Mouse (Mus musculus): ENCODE measurements around the gene Prune2. TPM values are rescaled to one million over a fixed set of nuclear protein-coding genes. Genes with fewer than 3 reads are reported as not detected.

Gene Prune2
- polyA plus RNA-seq, 1 experiment from 2014 or later, result 7.7 TPM

DNA sequence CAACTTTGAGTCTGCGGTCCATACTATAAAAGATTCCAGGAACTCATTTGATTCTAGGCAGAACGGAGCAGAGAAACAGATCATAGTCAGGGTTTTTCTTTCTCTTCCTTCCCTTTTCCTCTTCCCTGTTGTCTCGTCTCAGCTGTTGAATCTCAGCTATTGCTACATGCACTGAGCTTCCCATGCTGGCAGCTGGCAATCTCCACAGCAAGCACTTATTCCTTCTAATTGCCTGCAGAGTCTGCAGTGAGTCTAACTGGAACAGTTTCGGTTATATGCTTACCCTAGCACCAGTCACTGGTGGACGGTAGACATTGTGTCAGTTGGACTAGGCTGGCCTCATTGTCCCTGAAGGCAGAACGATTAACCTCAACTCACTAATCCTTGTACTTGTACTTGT is 188.3 kb downstream of the Prune2 start:
- no peak overlapping the region for H3K4me2 ChIP-seq (ENCODE audit: low read length)
- H3K4me1 ChIP-seq (ENCODE audit: control insufficient read depth, insufficient read depth, low read length), result no peaks in the 10 kb centered on the region
- no peaks in the 10 kb centered on the region for H3K36me3 ChIP-seq (ENCODE audit: control insufficient read depth, insufficient read depth, low read length)
- DNase-seq, result no peak
- H3K4me3 ChIP-seq (replicated peaks; ENCODE audit: low read depth, low read length), result no peak overlapping the region
- H3K27me3 ChIP-seq (ENCODE audit: control insufficient read depth, insufficient read depth, low read length), result no peaks in the 10 kb centered on the region
- H3K9ac ChIP-seq (replicated peaks; ENCODE audit: low read length), result no peak overlapping the region
- no peaks in the 10 kb centered on the region for H3K9me3 ChIP-seq (ENCODE audit: control insufficient read depth, low read length)
- no peak for ATAC-seq (ENCODE audit: low FRiP score, low TSS enrichment)
- no peak overlapping the region for H3K27ac ChIP-seq (replicated peaks; ENCODE audit: low read depth, low read length)
- WGBS, result 89% methylated on average over 6 of the region's 6 CpGs

DNA sequence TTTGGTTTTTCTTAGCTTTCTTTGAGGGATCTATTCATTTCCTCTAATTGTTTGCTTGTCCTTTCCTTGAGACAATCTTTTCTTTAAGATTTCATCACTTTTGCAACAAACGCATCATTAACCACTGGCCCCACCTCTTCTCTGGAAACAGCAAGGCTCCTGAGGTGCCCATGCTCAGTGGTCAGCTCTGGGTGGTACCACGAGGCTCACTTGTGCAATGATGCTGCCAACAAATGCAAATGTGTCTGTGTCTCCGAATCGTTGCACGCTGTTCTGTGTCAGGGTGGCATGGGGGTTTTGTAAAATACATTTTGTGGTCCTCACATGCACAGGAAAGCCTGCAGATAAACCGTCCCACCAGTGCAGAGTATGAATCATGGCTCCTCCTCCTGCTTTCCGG is 194.1 kb downstream of the Prune2 start:
- Histone ChIP-seq H3K27ac (replicated peaks; ENCODE audit: low read depth, low read length) (no peak overlapping the region), H3K4me3 (replicated peaks; ENCODE audit: low read depth, low read length) (no peak overlapping the region), H3K9me3 (ENCODE audit: control insufficient read depth, low read length) (no peaks in the 10 kb centered on the region), H3K27me3 (ENCODE audit: control insufficient read depth, insufficient read depth, low read length) (no peaks in the 10 kb centered on the region), H3K4me1 (ENCODE audit: control insufficient read depth, insufficient read depth, low read length) (no peaks in the 10 kb centered on the region), H3K4me2 (ENCODE audit: low read length) (no peak overlapping the region), H3K9ac (replicated peaks; ENCODE audit: low read length) (no peak overlapping the region), H3K36me3 (ENCODE audit: control insufficient read depth, insufficient read depth, low read length) (no peaks in the 10 kb centered on the region)
- WGBS, result 90% methylated on average over 7 of the region's 7 CpGs
- no peak for ATAC-seq (ENCODE audit: low FRiP score, low TSS enrichment)
- DNase-seq, result no peak

DNA sequence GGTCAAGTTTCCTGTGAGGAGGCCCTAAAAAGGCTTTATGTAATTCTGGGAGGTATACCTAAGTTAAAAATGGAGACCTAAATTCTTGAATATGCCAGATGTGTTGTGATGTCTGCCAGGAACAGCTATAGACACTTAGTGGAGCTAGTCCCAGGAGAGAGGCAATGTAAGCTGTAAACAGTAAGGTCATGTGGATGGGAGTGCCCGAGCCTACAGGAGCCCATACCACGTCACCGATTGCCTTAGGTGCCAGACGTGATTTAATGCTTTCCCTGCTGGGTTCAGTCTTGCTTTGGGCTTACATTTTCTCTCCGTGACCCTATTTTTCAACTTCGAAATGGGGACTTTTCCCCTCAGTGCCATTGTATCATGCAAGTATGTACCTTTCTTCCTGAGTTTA is 195.9 kb downstream of the Prune2 start:
- no peak overlapping the region for H3K4me3 ChIP-seq (replicated peaks; ENCODE audit: low read depth, low read length)
- H3K27me3 ChIP-seq (ENCODE audit: control insufficient read depth, insufficient read depth, low read length), result no peaks in the 10 kb centered on the region
- no peak overlapping the region for H3K4me2 ChIP-seq (ENCODE audit: low read length)
- no peak for ATAC-seq (ENCODE audit: low FRiP score, low TSS enrichment)
- H3K27ac ChIP-seq (replicated peaks; ENCODE audit: low read depth, low read length), result no peak overlapping the region
- H3K36me3 ChIP-seq (ENCODE audit: control insufficient read depth, insufficient read depth, low read length), result no peaks in the 10 kb centered on the region
- no peaks in the 10 kb centered on the region for H3K4me1 ChIP-seq (ENCODE audit: control insufficient read depth, insufficient read depth, low read length)
- no peak overlapping the region for H3K9ac ChIP-seq (replicated peaks; ENCODE audit: low read length)
- DNase-seq, result no peak
- H3K9me3 ChIP-seq (ENCODE audit: control insufficient read depth, low read length), result no peaks in the 10 kb centered on the region
- WGBS, result 90% methylated on average over 6 of the region's 6 CpGs

DNA sequence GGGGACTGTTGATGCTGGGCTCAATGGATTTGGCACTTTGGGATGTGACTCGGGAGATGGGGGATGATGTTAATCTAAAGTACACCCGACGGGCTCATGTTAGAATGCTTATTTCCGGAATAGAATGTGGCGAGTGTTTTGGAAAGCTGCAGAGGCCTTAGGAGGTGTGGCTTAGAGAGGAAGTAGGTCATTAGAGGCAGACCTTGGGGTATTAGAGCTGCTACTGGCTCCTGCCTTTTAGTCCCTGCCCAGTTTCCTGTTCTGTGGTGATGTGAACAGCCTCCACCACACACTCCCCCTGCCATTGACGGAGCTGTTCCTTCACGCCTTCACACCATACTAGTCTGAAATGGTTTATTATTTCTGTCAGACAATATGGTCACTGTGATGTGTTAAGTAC is 196.5 kb downstream of the Prune2 start:
- no peak for DNase-seq
- no peak for ATAC-seq (ENCODE audit: low FRiP score, low TSS enrichment)
- no peaks in the 10 kb centered on the region for H3K4me1 ChIP-seq (ENCODE audit: control insufficient read depth, insufficient read depth, low read length)
- H3K9me3 ChIP-seq (ENCODE audit: control insufficient read depth, low read length), result no peaks in the 10 kb centered on the region
- H3K27me3 ChIP-seq (ENCODE audit: control insufficient read depth, insufficient read depth, low read length), result no peaks in the 10 kb centered on the region
- no peak overlapping the region for H3K9ac ChIP-seq (replicated peaks; ENCODE audit: low read length)
- 90% methylated on average over 7 of the region's 7 CpGs for WGBS
- H3K36me3 ChIP-seq (ENCODE audit: control insufficient read depth, insufficient read depth, low read length), result no peaks in the 10 kb centered on the region
- H3K4me2 ChIP-seq (ENCODE audit: low read length), result no peak overlapping the region
- no peak overlapping the region for H3K4me3 ChIP-seq (replicated peaks; ENCODE audit: low read depth, low read length)
- no peak overlapping the region for H3K27ac ChIP-seq (replicated peaks; ENCODE audit: low read depth, low read length)

DNA sequence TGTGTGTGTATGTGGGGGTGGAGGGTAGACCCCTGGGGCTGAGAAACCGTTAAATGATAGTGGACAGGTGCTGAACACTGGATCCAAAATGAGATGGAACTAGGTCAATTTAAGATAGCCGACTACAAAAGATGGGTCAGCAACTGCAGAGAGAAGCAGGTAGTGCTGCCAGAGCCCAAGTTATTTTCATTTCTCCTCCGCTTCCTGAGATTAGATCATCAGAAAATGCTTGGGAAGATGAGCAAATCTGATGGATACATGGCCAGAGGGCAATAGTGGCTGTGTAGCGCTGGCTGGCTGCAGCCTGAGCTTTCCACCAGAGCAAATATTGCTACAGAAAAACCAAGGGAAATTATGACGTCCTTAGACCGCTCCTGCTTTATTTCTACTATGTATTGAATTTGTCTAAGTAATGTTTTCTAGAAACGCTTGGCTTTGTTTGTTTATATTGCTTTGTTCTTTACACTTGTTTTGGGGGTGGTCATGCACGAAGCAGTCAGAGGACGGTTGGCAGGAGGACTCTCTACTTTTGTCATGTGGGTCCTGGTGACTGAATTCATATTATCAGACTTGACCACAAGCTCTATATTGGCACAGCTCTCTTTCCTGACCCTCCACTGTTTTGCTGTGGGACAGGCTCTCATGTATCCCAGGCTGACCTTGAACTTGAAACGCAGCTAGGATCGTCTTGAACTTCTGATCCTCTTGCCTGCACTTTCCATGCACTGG is 198.2 kb downstream of the Prune2 start:
- H3K36me3 ChIP-seq (ENCODE audit: control insufficient read depth, insufficient read depth, low read length), result no peaks in the 10 kb centered on the region

DNA sequence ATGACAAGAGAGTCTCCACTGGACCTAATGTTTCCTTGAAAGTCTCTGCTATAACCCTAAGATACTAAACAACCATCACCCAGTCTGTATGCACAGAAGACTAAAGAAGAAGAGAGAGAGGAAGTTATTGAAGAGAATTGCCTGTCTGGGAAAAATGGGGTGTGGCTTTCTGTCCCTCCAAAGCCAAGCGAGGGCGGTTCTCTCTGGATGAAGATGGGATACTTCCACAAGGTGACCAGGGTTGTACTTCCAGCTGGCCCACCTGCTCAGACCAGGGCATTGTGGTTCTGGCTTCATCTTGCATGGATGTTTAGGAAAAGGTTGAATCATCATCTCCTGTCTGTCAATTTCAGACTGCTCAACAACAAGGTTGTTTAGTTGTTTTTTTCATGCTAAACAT is 199.3 kb downstream of the Prune2 start:
- DNase-seq, result no peak
- Histone ChIP-seq H3K4me3 (replicated peaks; ENCODE audit: low read depth, low read length) (no peak overlapping the region), H3K27me3 (ENCODE audit: control insufficient read depth, insufficient read depth, low read length) (no peaks in the 10 kb centered on the region), H3K4me1 (ENCODE audit: control insufficient read depth, insufficient read depth, low read length) (no peaks in the 10 kb centered on the region), H3K9me3 (ENCODE audit: control insufficient read depth, low read length) (no peaks in the 10 kb centered on the region), H3K4me2 (ENCODE audit: low read length) (no peak overlapping the region), H3K27ac (replicated peaks; ENCODE audit: low read depth, low read length) (no peak overlapping the region), H3K9ac (replicated peaks; ENCODE audit: low read length) (no peak overlapping the region), H3K36me3 (ENCODE audit: control insufficient read depth, insufficient read depth, low read length) (no peaks in the 10 kb centered on the region)
- WGBS, result 93% methylated on average over 2 of the region's 2 CpGs
- ATAC-seq (ENCODE audit: low FRiP score, low TSS enrichment), result no peak

More for the DNA sequence above, 198.2 kb downstream of the Prune2 start:
- DNase-seq (no peak), ATAC-seq (ENCODE audit: low FRiP score, low TSS enrichment) (no peak)
- Histone ChIP-seq H3K4me2 (ENCODE audit: low read length) (no peak overlapping the region), H3K27me3 (ENCODE audit: control insufficient read depth, insufficient read depth, low read length) (no peaks in the 10 kb centered on the region), H3K9me3 (ENCODE audit: control insufficient read depth, low read length) (no peaks in the 10 kb centered on the region), H3K4me1 (ENCODE audit: control insufficient read depth, insufficient read depth, low read length) (no peaks in the 10 kb centered on the region), H3K27ac (replicated peaks; ENCODE audit: low read depth, low read length) (no peak overlapping the region), H3K9ac (replicated peaks; ENCODE audit: low read length) (no peak overlapping the region), H3K4me3 (replicated peaks; ENCODE audit: low read depth, low read length) (no peak overlapping the region)
- 79% methylated on average over 11 of the region's 11 CpGs for WGBS

DNA sequence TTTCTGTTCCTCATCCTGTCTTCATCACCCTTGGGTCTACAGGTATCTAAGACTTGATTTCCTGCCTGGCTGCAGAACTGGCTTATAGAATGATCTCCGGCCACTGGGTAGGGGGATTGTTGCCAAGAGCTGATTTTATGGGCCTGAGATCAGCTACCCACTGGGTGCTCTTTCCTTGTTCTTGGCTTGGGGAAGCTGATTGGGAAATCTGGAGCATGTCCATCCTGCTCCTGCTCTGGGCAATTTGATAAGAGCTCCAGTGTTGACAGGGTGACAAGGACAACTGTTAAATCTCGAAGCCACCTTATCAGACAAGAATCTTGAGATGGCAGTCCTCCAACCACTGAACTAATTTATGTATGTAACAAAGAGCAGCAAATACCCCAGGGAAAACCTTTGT is 203.8 kb downstream of the Prune2 start:
- DNase-seq (peak; percentile 29), ATAC-seq (ENCODE audit: low FRiP score, low TSS enrichment) (no peak)
- Histone ChIP-seq H3K4me2 (ENCODE audit: low read length) (no peak overlapping the region), H3K27ac (replicated peaks; ENCODE audit: low read depth, low read length) (no peak overlapping the region), H3K4me3 (replicated peaks; ENCODE audit: low read depth, low read length) (no peak overlapping the region), H3K36me3 (ENCODE audit: control insufficient read depth, insufficient read depth, low read length) (no peaks in the 10 kb centered on the region), H3K27me3 (ENCODE audit: control insufficient read depth, insufficient read depth, low read length) (no peaks in the 10 kb centered on the region), H3K9me3 (ENCODE audit: control insufficient read depth, low read length) (no peaks in the 10 kb centered on the region), H3K4me1 (ENCODE audit: control insufficient read depth, insufficient read depth, low read length) (no peaks in the 10 kb centered on the region), H3K9ac (replicated peaks; ENCODE audit: low read length) (no peak overlapping the region)
- WGBS, result 62% methylated on average over 2 of the region's 2 CpGs

DNA sequence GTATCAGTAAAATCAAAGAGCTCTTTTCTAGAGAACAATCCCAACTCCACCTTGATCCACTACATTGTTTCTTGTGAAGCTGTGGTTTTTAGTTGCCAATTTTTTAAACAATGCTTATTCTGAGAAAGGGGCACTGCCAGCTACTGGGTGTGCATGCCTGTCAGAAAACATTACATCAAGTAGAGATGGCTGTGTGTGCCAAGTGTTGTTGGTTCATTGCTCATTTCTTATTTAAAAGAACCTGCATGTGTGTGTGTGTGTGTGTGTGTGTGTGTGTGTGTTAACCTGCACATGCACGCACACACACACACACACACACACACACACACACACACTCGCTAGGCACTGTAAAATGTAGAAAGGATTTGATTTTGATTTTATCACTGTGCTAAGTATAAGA is 204.3 kb downstream of the Prune2 start:
- H3K36me3 ChIP-seq (ENCODE audit: control insufficient read depth, insufficient read depth, low read length), result no peaks in the 10 kb centered on the region
- no peak overlapping the region for H3K9ac ChIP-seq (replicated peaks; ENCODE audit: low read length)
- H3K27me3 ChIP-seq (ENCODE audit: control insufficient read depth, insufficient read depth, low read length), result no peaks in the 10 kb centered on the region
- ATAC-seq (ENCODE audit: low FRiP score, low TSS enrichment), result no peak
- no peak overlapping the region for H3K4me3 ChIP-seq (replicated peaks; ENCODE audit: low read depth, low read length)
- H3K27ac ChIP-seq (replicated peaks; ENCODE audit: low read depth, low read length), result no peak overlapping the region
- WGBS, result 80% methylated on average over 2 of the region's 2 CpGs
- H3K4me2 ChIP-seq (ENCODE audit: low read length), result no peak overlapping the region
- H3K4me1 ChIP-seq (ENCODE audit: control insufficient read depth, insufficient read depth, low read length), result no peaks in the 10 kb centered on the region
- H3K9me3 ChIP-seq (ENCODE audit: control insufficient read depth, low read length), result no peaks in the 10 kb centered on the region
- DNase-seq, result peak; percentile 50

DNA sequence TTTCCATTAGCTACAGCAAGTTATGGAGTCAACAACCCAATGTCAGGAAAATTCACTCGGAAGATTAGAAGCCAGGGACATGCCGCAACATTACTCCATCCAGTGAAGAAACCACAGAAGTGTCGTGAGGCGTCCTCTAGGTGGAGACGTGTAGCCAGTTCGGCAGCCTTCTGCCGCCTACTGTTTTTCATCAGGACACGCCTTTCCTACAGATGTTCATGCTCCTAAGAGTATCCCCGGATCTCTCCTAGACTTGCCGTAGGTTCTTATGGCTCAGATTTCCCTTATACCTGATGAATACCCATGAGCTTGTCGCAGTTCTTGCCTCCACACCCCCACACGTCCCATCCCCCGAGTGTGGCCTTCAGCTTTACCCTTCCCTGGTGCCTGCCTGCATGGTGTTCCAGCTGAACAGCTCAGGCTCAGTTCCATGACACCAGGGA is 207.6 kb downstream of the Prune2 start:
- Histone ChIP-seq H3K9ac (replicated peaks; ENCODE audit: low read length) (no peak overlapping the region), H3K36me3 (ENCODE audit: control insufficient read depth, insufficient read depth, low read length) (no peaks in the 10 kb centered on the region), H3K27ac (replicated peaks; ENCODE audit: low read depth, low read length) (no peak overlapping the region), H3K4me2 (ENCODE audit: low read length) (no peak overlapping the region), H3K27me3 (ENCODE audit: control insufficient read depth, insufficient read depth, low read length) (no peaks in the 10 kb centered on the region), H3K4me1 (ENCODE audit: control insufficient read depth, insufficient read depth, low read length) (no peaks in the 10 kb centered on the region), H3K4me3 (replicated peaks; ENCODE audit: low read depth, low read length) (no peak overlapping the region), H3K9me3 (ENCODE audit: control insufficient read depth, low read length) (no peaks in the 10 kb centered on the region)
- DNase-seq (peak; percentile 68), ATAC-seq (ENCODE audit: low FRiP score, low TSS enrichment) (0 out of 2 replicates have a peak, but pooled peaks have one; percentile 36)
- WGBS, result 19% methylated on average over 13 of the region's 13 CpGs

Data from midbrain, embryonic 14.5 days (tissue).